Mouse (Mus musculus) induced T-regulatory cell, adult 2 months (primary cell): ENCODE data around the gene Hist1h4h.

ENCODE experiments used
- DNase-seq: peaks from one replicate; pipeline ENCODE4 v3.0.0-alpha.2; 2012; ENCODE audit warnings: low read depth

The Hist1h4h gene

DNA sequence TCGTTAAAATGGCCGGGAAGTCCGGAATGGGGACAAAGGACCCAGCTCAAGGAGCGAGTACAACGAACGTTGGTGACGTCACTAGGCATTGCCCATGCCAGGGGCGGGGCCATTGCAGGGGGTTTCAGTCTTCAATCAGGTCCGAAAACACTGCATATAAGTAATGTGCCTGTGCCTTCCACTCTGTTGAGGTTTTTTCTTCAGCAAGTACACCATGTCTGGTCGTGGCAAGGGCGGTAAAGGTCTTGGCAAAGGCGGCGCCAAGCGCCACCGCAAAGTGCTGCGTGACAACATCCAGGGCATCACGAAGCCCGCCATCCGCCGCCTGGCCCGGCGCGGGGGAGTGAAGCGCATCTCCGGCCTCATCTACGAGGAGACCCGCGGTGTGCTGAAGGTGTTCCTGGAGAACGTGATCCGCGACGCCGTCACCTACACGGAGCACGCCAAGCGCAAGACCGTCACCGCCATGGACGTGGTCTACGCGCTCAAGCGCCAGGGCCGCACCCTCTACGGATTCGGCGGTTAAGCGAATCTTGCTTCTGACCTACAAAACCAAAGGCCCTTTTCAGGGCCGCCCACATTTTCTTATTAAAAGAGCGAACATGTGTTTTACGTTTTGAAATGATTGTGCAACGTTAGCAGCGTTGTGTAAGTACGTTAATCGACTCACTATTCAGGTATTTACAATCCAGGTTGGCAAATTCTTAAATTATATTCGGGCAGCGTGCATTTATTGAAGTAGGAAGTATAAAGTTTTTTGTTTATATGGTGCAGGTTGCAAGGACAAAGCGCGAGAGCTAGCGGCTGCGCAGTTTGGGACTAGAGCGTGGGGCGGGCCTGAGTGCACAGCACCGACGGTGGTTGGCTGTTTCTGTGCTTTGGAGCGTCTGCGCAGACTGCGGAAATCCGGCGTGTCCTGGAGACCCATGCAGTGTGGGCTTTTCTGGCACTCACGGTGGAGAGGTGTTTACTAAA is at the start of gene Hist1h4h:
Gene Hist1h4h (plus strand): TSS at position 150 of the 975 bp plus-strand sequence.
- peak; percentile 98 for DNase-seq

DNA sequence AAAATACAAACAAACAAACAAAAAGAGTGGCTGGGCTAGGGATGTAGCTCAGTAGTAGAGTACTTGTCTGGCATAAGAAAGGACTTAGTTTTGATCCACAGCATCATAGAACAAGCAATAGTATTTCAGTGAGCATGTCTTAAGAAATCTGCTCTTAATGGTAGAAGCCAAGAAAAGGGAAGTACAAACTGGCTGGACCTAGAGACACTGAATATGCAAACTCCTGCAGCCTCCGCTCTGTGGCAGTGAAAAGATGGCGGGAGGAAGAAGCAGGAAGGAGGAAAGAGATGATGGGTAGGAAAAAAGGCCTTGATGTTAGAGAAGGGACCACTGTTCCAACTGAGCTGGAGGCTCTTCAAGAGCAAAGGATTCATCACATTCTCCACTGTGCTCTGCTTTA is 47.7 kb upstream of the Hist1h4h start:
- no peak for DNase-seq

DNA sequence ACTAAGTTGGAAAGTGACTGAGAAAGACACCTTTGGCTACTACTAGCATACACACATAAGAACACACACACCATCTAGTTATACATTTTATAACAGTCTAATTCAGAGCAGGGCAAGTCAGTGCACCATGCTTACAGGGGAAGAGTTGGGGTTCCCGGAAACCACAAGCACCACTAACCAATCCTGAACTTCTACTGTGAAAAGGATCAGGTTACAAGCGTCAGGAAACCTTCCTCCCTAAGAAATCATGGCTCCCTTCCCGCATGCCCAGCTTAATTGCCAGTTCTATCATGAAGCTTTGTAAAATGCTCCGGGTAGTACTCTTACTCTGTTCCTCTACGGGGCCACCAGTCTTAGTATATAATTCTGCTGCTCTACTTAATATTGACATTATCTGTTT is 45.6 kb upstream of the Hist1h4h start:
- DNase-seq: no peak

DNA sequence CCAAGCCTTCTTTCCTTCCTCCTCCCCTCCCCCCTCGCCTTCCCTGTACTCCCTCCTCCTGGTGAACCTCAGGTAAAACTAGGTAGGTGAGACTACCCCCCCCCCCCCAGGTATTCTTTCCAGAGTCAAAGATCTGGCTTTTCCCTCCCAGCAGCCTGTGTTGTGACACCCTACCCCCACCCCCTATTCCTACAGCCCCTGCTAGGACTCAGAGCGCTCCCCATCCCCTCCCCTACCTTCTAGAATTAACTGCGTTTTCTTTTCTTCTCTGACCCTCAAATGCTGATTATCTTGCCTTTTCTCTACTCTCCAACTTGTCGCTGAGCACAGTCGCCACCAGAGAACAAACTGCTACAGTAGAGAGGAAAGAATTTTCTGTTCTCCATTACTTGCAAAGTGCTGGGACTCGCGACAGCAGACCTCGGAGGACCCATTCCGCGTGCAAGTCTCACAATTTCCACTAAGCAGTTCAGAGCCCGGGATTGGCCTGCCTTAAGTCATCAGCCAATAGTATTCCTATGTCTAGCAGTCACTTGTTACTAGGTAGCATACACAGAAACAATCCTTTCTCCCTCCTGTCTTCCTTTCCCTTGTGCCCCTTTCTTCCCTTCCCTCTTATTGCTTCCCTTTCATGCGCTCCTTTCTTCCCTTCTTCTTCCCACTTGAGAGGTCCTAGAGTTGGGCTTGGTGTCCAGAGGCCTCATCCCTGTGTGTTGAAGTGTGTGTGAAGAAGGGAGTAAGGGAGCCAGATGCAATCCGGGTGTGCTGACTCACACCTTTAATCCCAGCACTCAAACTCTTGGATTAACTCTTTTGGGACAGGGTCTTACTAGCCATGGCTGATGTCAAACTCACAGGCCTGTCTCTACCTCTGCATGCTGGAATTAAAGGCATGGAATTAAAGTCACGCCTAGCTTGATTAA is 42.2 kb upstream of the Hist1h4h start, which contains the start of gene Btn2a2:
Gene Btn2a2 (minus strand): TSS at position 458 of the 923 bp plus-strand sequence.
- DNase-seq: peak; percentile 75

DNA sequence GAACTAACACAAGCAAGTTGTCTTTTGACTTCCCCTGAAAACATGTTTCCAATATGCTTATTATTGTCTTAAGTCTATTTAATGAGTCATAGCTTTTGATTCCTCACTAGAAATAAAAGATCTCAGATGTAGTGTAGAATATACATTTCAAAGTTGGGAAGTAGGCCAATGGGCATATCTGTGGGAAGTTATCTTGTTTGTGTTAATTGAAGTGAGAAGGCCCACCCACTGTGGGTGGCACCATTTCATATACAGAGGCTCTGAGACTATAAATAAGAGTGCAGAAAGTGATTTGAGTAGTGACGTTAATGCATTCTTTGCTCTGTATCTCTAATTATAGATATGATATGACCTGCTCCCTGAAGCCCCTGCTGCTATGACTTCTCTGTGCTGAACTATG is 40.0 kb upstream of the Hist1h4h start:
- no peak for DNase-seq

DNA sequence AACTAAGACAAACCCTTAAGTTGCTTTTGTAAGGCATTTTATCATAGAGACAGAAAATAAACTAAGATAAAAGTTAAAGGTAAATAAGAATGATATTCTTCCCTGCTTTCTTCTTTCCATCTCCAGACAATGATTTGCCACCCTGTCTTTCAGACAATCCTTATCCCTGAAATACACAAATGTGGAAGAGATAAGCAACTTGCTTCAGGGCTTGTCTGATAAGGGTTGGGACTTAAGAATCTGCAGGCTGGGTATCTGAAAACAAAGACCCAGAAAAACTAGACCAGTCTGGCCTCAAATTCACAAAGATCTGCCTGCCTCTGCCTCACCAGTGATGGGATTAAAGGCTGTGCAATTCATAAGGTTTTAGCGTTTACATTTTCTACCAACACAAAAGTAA is 39.6 kb upstream of the Hist1h4h start:
- no peak for DNase-seq

DNA sequence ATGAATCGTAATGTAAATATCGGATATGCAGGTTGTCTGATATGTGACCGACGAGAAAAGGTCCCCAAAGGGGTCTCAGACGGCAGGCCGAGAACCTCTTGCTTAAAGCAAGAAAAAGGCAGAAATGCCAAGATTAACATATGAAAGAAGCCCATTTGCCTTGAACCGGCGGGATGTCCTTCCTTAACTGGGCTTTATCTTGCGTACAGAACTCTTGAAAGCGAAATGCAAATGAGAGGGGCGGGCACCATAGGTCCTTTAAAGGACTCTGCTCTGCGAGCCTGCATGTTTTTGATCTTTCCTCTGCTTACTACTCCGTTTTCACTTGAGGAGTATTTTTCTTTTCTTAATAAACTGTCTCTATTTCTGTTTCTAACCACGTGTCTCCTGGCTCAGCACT is 38.9 kb upstream of the Hist1h4h start:
- DNase-seq: peak; percentile 25

DNA sequence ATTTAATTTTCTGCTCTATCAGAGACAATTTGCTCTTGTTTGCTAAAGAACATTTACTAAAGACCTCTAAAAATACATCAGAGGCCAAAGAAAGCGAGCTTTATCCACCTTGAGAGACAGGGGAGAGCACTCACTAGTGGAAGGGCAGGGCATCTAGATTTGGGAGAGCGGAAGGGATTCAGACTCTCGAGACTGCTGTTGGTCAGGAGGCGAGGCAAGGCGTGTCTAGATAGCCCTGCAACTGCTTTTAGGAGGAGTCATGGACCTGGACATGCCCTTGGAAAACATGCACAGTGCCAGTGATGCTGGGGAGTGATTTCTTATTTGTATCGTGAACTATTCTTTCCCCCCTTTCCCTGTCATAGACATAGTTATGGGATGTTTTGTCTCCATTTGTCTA is 35.3 kb upstream of the Hist1h4h start:
- no peak for DNase-seq

DNA sequence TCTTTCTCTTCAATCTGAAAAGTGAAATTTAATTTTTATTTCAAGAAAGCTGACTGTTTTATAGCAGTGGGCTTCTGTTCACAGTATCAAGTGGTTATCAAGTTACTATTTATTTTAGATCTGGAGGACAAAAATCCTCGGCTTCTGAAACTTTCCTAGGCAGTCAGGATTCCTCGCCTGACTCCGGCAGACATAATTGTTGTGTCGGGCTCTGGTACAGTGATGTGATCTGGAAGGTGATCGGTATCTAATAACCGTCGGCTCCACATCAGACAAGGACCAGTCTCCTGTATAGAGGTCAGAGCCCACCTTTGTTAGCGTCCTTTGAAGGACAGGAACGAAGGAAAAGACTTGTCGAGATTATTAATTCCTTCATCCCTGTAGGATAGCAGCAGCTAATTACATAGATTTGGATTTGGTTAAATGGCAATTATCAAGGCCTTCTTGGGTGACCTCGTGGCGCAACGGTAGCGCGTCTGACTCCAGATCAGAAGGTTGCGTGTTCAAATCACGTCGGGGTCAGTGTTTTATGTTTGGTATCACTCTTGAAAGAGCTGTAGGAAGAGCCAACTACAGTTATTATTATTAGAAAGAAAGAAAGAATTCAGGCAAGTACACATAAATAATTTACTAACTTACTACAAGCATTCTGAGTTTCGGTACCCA is 33.1 kb upstream of the Hist1h4h start:
- DNase-seq: no peak

DNA sequence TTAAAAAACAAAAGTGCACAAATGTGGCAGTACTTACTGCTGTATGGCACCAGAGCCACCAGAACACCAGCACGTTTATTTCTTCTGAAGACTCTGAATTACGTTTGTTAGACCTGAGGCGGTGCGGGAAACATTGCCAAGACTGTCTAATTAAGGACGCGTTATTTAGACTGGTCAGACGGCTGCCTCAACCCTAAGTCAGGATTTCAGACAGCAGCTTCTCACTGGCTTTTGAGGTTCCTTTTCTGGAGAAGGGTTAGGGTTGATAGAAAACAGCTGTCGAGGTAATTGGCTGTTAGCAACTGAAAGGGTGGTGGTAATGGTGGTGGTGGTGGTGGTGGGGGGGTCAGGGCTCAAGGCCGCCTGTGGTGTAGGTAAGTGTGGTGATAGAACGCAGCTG is 32.2 kb upstream of the Hist1h4h start:
- no peak for DNase-seq

DNA sequence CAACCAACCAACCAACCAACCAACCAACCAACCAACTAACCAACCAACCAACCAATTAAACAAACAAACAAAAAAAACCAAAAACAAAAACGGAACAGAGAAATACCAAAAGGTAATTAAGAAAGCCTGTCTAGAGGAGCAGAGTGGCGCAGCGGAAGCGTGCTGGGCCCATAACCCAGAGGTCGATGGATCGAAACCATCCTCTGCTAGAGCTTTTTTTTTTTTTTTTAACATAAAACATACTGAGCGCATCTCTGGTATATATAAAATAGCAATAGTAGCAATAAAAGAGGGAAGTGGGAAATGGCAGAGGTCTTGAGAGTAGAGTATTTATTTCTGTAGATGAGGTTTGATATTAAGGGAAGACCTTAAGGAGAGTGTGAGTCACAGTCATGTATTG is 30.9 kb upstream of the Hist1h4h start:
- DNase-seq: no peak

DNA sequence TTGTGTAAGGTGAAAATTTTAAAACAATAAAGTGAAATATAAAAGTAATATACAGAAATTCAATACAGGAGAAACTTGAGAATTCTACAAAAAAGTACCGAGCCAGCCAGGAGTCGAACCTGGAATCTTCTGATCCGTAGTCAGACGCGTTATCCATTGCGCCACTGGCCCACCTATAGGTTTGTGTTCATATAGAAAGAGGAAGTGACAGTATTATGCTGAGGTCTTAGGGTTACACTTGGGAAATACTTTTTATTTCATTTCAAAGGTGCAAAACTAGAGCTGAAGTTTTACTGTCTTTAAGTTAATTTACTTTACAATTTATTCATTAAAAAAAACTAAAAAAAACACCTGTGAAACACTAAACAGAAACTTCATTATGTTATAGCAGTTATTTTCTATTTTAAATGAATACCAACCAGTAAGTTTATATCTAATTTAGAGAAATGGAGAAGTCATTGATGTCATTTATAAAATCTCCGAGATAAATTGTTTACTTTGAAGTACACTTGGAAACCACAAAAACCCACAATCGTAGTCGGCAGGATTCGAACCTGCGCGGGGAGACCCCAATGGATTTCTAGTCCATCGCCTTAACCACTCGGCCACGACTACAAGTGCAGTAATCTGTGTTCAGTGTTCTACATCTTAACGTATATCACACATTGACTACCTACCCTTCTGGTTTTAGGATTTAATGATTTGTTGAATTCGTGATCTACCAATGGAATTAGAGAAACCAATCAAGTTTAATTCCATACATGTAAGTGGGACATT is 30.2 kb upstream of the Hist1h4h start:
- peak; percentile 69 for DNase-seq

DNA sequence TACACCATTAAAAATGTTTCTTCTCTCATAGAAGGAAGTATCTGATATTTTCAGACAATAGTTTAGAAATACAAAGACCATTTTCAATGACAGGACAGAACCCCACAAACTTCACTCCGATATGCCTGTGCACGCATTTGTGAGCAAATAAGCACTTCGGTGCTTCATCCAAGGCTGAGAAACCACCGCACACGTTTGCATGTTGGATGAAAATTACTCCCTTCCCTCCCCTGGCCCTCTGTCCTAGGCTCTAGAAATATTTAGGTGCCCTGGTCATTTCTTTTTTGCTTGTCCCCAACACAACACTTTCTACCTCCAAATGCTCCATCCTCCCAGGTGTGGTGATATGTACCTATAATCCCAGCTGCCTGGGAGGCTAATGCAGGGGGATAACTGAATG is 29.3 kb upstream of the Hist1h4h start:
- no peak for DNase-seq

DNA sequence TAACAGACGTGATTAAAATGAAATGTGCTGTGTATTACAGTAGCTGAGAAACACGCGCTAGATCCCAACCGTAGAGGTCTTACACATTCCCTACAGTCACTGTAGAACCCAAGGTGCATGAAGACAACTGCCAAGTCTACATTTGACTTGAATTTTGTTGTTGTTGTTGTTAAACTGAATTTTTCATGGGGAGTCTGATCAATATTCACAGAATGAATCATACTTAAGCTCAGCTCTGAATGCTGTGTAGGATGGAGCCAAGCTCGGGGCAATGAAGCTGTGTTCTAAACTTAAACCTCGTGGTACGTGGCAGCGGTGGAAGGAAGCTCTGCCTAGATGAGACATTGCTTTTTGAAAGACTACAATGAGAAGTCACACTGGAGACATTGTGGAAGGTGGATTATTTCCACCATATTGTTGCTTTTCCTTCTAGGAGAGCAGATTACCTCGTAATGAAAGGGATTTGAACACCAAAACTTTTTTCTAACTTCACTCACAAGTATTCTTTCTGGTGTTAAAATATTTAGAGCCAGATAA is 28.8 kb upstream of the Hist1h4h start:
- no peak for DNase-seq

DNA sequence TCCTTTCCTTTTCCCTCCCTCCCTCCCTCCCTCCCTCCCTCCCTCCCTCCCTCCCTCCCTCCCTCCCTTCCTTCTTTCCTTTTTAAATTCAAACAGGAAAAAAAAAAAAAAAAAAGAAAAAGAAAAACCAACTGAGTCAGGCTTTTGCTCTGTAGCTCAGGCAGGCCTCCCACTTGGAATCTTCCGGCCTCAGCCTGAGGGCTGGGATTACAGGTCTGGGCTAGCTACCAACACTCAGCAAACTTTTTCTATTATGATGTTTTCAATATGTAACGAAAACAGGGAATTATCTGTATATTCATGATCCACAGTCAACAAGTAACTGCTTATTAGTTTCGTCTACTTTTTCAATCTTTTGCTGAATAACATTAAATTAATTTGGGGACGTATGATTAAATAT is 27.9 kb upstream of the Hist1h4h start:
- no peak for DNase-seq

DNA sequence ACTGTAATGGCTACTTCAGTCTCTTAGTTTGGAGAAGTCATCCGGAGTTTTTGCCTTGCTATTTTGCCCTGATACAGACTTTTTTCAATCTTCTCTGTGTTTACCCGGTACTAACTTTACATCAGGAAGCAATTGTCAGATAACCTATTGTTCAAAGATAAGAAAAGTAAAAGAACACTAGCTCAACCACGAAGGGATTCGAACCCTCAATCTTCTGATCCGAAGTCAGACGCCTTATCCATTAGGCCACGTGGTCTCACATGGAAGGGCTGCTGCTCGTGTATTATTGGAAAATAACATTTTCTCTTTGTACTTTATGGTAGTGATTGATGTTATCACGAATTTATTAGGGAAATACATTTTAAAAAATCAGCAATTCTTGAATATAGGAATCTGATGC is 27.1 kb upstream of the Hist1h4h start:
- DNase-seq: peak; percentile 73

DNA sequence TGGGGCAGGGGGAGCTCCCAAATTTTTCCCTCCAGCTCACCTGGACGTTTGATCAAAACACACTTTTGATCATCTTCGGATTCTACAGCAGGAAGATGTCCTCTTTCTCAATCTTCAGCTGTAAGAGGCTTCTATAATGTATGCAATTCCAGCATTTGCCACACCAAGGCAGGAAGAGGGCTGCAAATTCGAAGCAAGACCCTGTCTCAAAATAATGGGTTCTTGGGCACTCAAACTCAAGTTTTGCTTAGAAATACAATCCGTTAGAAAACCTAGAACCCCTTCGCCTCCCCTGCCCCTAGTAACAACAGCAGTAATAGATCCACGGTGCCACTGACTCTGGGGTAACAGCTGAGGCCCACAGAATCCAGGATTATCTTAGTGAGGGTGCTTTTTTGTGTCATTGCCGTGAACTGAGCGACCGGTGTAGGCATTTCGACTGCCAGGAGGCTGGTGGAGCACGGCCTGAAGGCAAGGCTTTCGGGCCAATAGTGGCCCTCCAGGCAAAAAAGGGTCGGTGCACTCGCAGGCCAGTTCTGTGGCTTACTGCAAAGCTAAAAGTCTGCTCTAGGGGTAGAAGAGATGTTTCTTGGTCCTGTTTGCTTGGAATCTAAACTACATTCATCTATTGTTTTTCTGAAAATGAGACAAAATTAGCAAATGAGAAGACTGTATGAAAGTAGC is 25.0 kb upstream of the Hist1h4h start:
- no peak for DNase-seq

DNA sequence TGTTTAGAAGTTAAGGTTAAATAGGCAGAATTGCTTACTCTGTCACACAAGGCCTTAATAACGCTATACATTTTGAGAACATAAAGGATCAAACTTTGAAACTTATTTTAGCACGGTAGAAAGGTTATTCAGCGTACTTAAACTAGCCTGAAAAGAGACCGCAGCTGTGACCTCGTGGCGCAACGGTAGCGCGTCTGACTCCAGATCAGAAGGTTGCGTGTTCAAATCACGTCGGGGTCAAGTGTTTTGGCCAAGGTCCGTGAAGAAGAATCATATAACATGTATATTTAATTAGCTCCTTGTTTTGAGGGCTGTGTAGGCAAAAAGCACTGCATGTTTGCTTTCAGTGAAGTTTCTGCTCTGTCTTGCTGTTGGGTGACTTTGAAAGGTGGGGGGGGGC is 24.5 kb upstream of the Hist1h4h start:
- DNase-seq: peak; percentile 64

DNA sequence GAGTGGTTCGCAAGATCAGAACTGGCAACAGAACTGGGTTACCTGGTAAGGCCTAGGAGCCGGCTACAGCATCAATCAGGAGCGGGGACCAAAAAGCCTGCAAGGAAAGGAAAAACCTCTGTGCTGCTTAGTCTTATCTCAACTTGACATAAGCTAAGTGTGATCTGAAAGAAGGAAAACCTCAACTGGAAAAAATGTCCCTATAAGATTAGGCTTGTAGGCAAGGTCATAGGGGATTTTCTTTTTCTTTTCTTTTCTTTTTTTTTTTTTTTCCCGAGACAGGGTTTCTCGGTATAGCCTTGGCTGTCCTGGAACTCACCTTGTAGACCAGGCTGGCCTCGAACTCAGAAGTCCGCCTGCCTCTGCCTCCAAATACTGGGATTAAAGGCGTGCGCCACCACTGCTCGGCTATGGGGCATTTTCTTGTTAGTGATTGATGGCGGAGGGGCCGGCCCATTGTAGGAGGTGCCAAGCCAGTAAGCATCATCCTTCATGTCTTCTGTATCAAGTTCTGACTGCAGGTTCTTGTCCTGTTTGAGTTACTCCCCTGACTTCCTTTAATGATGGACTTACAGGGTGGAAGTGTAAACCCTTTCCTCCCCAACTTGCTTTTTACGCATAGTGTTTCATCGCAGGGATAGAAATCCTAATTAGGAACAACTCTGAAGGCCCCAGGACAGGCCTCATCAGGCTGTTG is 23.9 kb upstream of the Hist1h4h start:
- DNase-seq: no peak

DNA sequence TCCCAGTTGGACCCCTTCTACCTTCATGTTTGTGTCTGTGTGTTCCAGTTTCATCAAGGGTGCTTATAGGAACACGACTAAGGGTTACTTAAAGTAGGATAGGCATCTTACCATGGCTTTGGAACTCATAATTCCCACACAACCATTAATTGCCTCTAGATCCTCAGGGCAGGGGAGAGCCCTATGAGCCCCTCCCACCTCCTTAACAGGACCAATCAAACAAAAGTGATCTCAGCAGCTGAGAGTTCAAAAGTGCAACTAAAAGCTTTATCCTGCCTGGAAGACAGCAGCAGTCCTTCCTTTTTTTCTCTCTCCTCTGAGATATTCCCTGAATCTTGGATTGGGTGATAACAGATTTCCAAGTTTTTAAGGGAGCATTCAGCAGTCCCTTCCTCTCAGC is 20.7 kb upstream of the Hist1h4h start:
- DNase-seq: no peak
